Mouse (Mus musculus): ENCODE data around the gene Itpkb.

- TF ChIP-seq CTCF (IDR thresholded peaks at IDR 0.05; ENCODE audit: low read depth, low read length) (peak; percentile 94), EP300 (IDR thresholded peaks at IDR 0.05; ENCODE audit: insufficient read depth, low read depth, low read length) (no peak)
Observed at GRCm38 (mm10) chr1:180433796-180434566, 103.7 kb downstream of the Itpkb start.
